Mouse (Mus musculus) embryonic facial prominence, embryonic 15.5 days (tissue): ENCODE results near the gene Gna15. TPM values are rescaled to one million over a fixed set of nuclear protein-coding genes. Genes with fewer than 3 reads are reported as not detected.
A peak's percentile ranks its signal among the peaks of the same experiment; 100 is the strongest.

Experiments
- ATAC-seq: fragments of 200-750 bp; cut with Nextera tagmentation; 2 replicates; pipeline ENCODE4 v1.8.0; 2017; ENCODE audit warnings: low read depth, moderate TSS enrichment; ENCODE audit not compliant: insufficient number of reproducible peaks, low FRiP score, low TSS enrichment
- H3K27ac ChIP-seq: fragments of 300-500 bp; sonication (generic); replicated peaks from 2 replicates; pipeline ENCODE4 v1.5.1; 2015; ENCODE audit warnings: mild to moderate bottlenecking, inconsistent platforms
- H3K27me3 ChIP-seq: fragments of 300-500 bp; sonication (generic); 2 replicates; pipeline ENCODE4 v1.6.1; 2015; ENCODE audit warnings: inconsistent platforms
- H3K36me3 ChIP-seq: fragments of 300-500 bp; sonication (generic); 2 replicates; pipeline ENCODE4 v1.6.1; 2015; ENCODE audit warnings: mild to moderate bottlenecking, inconsistent platforms
- H3K4me1 ChIP-seq: fragments of 300-500 bp; sonication (generic); 2 replicates; pipeline ENCODE4 v1.6.1; 2015; ENCODE audit warnings: inconsistent platforms
- H3K4me2 ChIP-seq: fragments of 300-500 bp; sonication (generic); replicated peaks from 2 replicates; pipeline ENCODE4 v1.6.1; 2015; ENCODE audit warnings: mild to moderate bottlenecking, inconsistent platforms
- H3K4me3 ChIP-seq: fragments of 300-500 bp; sonication (generic); replicated peaks from 2 replicates; pipeline ENCODE4 v1.5.1; 2015; ENCODE audit warnings: mild to moderate bottlenecking, inconsistent platforms
- H3K9ac ChIP-seq: fragments of 300-500 bp; sonication (generic); 2 replicates; pipeline ENCODE4 v1.6.1; 2015; ENCODE audit warnings: inconsistent platforms
- H3K9me3 ChIP-seq: fragments of 300-500 bp; sonication (generic); replicated peaks from 2 replicates; pipeline ENCODE4 v1.6.1; 2016; ENCODE audit warnings: inconsistent platforms
- WGBS: fragments of 180-500 bp; shearing (Covaris S2); methylation state at CpG from one replicate; pipeline ENCODE4 v1.1.7; 2015; 5-methylcytosine and 5-hydroxymethylcytosine counted together
- polyA plus RNA-seq: library from polyadenylated mRNA; unstranded; fragments of >200 nt; fragmentation: Nextera tagmentation; extraction: Ambion mirVana; gene quantifications from 2 replicates; pipeline ENCODE4 v1.2.1, GENCODE M21; 2015

Gene Gna15
- polyA plus RNA-seq, 1 experiment from 2014 or later, result 4.9 TPM

- no peak overlapping the region for H3K4me2 ChIP-seq
- peaks cover 25% of the 10 kb centered on the region for H3K4me1 ChIP-seq
- ATAC-seq, result no peak
- WGBS, result 83% methylated on average over 8 of the region's 8 CpGs
- no peak overlapping the region for H3K27ac ChIP-seq
- no peak overlapping the region for H3K4me3 ChIP-seq
- H3K27me3 ChIP-seq, result no peaks in the 10 kb centered on the region
- H3K36me3 ChIP-seq, result peaks cover 50% of the 10 kb centered on the region
- H3K9me3 ChIP-seq, result no peaks in the 10 kb centered on the region
- no peak overlapping the region for H3K9ac ChIP-seq
These were observed 30.3 kb downstream of the Gna15 start for GRCm38 (mm10) chr10:81493601-81494220.

- 73% methylated on average over 11 of the region's 11 CpGs for WGBS
- ATAC-seq, result no peak
- Histone ChIP-seq H3K4me1 (peaks cover 25% of the 10 kb centered on the region), H3K36me3 (peaks cover 60% of the 10 kb centered on the region), H3K4me3 (no peak overlapping the region), H3K27ac (no peak overlapping the region), H3K9ac (no peak overlapping the region), H3K9me3 (no peaks in the 10 kb centered on the region), H3K27me3 (no peaks in the 10 kb centered on the region), H3K4me2 (no peak overlapping the region)
These were observed 31.3 kb downstream of the Gna15 start for GRCm38 (mm10) chr10:81492606-81493240.

- Histone ChIP-seq H3K36me3 (peaks cover 77% of the 10 kb centered on the region), H3K9ac (no peak overlapping the region), H3K27me3 (no peaks in the 10 kb centered on the region), H3K9me3 (no peaks in the 10 kb centered on the region), H3K4me2 (no peak overlapping the region), H3K4me3 (no peak overlapping the region), H3K27ac (no peak overlapping the region), H3K4me1 (peaks cover 20% of the 10 kb centered on the region)
- WGBS, result 84% methylated on average over 9 of the region's 9 CpGs
- ATAC-seq, result no peak
These were observed 33.0 kb downstream of the Gna15 start for GRCm38 (mm10) chr10:81491018-81491417.

- WGBS, result 84% methylated on average over 14 of the region's 14 CpGs
- no peak for ATAC-seq
- H3K27ac ChIP-seq, result no peak overlapping the region
- no peak overlapping the region for H3K4me3 ChIP-seq
- H3K4me1 ChIP-seq, result peaks cover 13% of the 10 kb centered on the region
- H3K9ac ChIP-seq, result no peak overlapping the region
- H3K4me2 ChIP-seq, result no peak overlapping the region
- H3K36me3 ChIP-seq, result peaks cover 78% of the 10 kb centered on the region
- H3K9me3 ChIP-seq, result no peaks in the 10 kb centered on the region
- no peaks in the 10 kb centered on the region for H3K27me3 ChIP-seq
These were observed 34.1 kb downstream of the Gna15 start for GRCm38 (mm10) chr10:81489941-81490340.

- WGBS, result 85% methylated on average over 11 of the region's 11 CpGs
- Histone ChIP-seq H3K9ac (no peak overlapping the region), H3K27ac (no peak overlapping the region), H3K9me3 (no peaks in the 10 kb centered on the region), H3K4me3 (no peak overlapping the region), H3K36me3 (peaks cover 71% of the 10 kb centered on the region), H3K4me2 (no peak overlapping the region), H3K27me3 (no peaks in the 10 kb centered on the region), H3K4me1 (no peaks in the 10 kb centered on the region)
- no peak for ATAC-seq
These were observed 35.9 kb downstream of the Gna15 start for GRCm38 (mm10) chr10:81488081-81488480.

GRCm38 (mm10) chr10:81486496-81486895 lies 37.5 kb downstream of the Gna15 start:
- Histone ChIP-seq H3K27me3 (peaks cover 9% of the 10 kb centered on the region), H3K4me2 (no peak overlapping the region), H3K9ac (no peak overlapping the region), H3K36me3 (peaks cover 55% of the 10 kb centered on the region), H3K9me3 (no peaks in the 10 kb centered on the region), H3K4me3 (no peak overlapping the region), H3K27ac (no peak overlapping the region), H3K4me1 (peaks cover 14% of the 10 kb centered on the region)
- WGBS, result 79% methylated on average over 10 of the region's 10 CpGs
- no peak for ATAC-seq

DNA sequence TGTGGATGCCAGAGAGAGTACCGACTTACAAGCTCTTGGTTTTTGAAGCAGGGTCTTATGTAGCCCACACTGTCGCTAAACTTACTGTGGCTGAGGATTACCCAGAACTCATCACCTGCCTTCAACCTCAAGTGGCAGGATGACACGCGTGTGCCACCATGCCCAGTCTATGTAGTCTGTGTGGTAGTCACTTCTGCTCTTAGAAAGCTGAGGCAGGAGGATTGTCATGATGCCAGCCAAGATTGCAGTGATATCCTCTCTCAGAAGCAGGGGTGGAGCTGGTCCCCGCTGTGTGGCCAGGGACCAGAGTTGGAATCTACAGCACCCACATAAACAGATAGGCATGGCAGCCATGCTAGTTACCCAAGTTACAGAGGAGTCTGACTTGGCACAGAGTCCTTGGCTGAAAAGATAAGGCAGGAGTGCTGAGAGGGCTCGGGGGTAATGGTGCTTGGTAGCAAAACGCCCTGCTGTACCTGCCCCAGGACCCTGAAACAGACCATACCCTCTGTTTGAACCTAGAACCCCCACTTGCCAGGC lies 38.5 kb downstream of the Gna15 start:
- H3K4me2 ChIP-seq, result no peak overlapping the region
- no peak overlapping the region for H3K27ac ChIP-seq
- H3K9ac ChIP-seq, result no peak overlapping the region
- H3K27me3 ChIP-seq, result peaks cover 19% of the 10 kb centered on the region
- H3K4me1 ChIP-seq, result peaks cover 15% of the 10 kb centered on the region
- no peak overlapping the region for H3K4me3 ChIP-seq
- no peaks in the 10 kb centered on the region for H3K9me3 ChIP-seq
- H3K36me3 ChIP-seq, result peaks cover 46% of the 10 kb centered on the region
- ATAC-seq, result no peak
- 68% methylated on average over 7 of the region's 7 CpGs for WGBS

DNA sequence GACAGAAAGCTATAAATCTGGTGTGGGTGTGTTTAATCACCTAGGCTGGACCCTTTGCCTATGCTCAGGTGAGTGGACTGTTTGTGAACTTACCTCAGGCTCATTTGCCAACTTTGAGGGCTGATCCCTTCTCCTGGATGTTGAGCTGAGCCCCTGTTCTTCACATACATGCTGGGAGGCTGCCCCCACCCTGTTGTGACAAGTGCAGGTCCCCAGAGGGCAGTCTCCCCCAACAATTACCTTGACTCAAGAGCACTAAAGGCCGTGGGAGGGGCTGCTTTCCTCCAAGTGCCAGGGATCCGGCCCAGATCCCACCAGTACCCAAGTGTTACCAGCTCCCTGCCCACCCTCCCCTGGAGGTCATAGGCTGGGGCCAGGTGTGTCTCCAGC lies 39.0 kb downstream of the Gna15 start:
- no peaks in the 10 kb centered on the region for H3K9me3 ChIP-seq
- H3K27ac ChIP-seq, result no peak overlapping the region
- no peak overlapping the region for H3K4me3 ChIP-seq
- peaks cover 15% of the 10 kb centered on the region for H3K4me1 ChIP-seq
- no peak overlapping the region for H3K9ac ChIP-seq
- ATAC-seq, result no peak
- H3K4me2 ChIP-seq, result no peak overlapping the region
- 25% methylated on average over 2 of the region's 2 CpGs for whole genome bisulfite sequencing
- peaks cover 41% of the 10 kb centered on the region for H3K36me3 ChIP-seq
- H3K27me3 ChIP-seq, result peaks cover 24% of the 10 kb centered on the region

- no peak overlapping the region for H3K9ac ChIP-seq
- no peak overlapping the region for H3K4me3 ChIP-seq
- H3K27me3 ChIP-seq, result peaks cover 26% of the 10 kb centered on the region
- H3K4me1 ChIP-seq, result peaks cover 15% of the 10 kb centered on the region
- H3K27ac ChIP-seq, result no peak overlapping the region
- no peak overlapping the region for H3K4me2 ChIP-seq
- no peaks in the 10 kb centered on the region for H3K9me3 ChIP-seq
- no peak for ATAC-seq
- WGBS, result 64% methylated on average over 6 of the region's 6 CpGs
- H3K36me3 ChIP-seq, result peaks cover 36% of the 10 kb centered on the region
These were observed 39.5 kb downstream of the Gna15 start for GRCm38 (mm10) chr10:81484441-81485059.

DNA sequence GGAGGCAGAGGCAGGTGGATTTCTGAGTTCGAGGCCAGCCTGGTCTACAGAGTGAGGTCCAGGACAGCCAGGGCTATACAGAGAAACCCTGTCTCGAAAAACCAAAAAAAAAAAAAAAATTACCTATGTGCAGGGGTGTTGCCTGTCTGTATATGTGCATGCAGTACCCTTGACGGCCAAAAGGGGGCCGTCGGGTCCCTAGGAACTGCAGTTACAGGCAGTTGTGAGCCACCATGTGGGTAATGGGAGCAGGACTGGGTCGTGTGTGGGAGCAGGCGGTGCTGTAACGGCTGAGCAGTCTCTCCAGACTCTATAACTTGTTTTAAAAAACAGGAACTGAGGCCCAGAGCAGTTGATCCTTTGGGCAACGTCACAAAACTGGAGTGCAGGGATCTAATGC lies 40.0 kb downstream of the Gna15 start:
- no peak overlapping the region for H3K27ac ChIP-seq
- no peak overlapping the region for H3K4me3 ChIP-seq
- H3K9me3 ChIP-seq, result no peaks in the 10 kb centered on the region
- peaks cover 15% of the 10 kb centered on the region for H3K4me1 ChIP-seq
- no peak overlapping the region for H3K4me2 ChIP-seq
- peaks cover 31% of the 10 kb centered on the region for H3K36me3 ChIP-seq
- H3K27me3 ChIP-seq, result peaks cover 26% of the 10 kb centered on the region
- no peak for ATAC-seq
- H3K9ac ChIP-seq, result no peak overlapping the region
- 19% methylated on average over 9 of the region's 9 CpGs for WGBS

GRCm38 (mm10) chr10:81482533-81482889 lies 41.5 kb downstream of the Gna15 start, which contains the start of gene Celf5:
Celf5 (minus strand) TSS chr10:81482709.
- peak within 1 kb of the TSS; percentile 51 for H3K4me3 ChIP-seq
- H3K4me2 ChIP-seq, result peak within 1 kb of the TSS; percentile 84
- WGBS, result under 1% methylated on average over 36 of the region's 36 CpGs
- peaks cover 18% of the 10 kb centered on the region for H3K4me1 ChIP-seq
- H3K27me3 ChIP-seq, result peaks cover 32% of the 10 kb centered on the region
- H3K36me3 ChIP-seq, result peaks cover 16% of the 10 kb centered on the region
- H3K9ac ChIP-seq, result peak within 1 kb of the TSS; percentile 29
- no peak within 1 kb of the TSS for H3K27ac ChIP-seq
- H3K9me3 ChIP-seq, result no peaks in the 10 kb centered on the region
- peak; percentile 22; the same call in 1 of the 2 replicates for ATAC-seq
